ENCODE assay signal across 9 mouse cellular contexts in the genomic region with DNA sequence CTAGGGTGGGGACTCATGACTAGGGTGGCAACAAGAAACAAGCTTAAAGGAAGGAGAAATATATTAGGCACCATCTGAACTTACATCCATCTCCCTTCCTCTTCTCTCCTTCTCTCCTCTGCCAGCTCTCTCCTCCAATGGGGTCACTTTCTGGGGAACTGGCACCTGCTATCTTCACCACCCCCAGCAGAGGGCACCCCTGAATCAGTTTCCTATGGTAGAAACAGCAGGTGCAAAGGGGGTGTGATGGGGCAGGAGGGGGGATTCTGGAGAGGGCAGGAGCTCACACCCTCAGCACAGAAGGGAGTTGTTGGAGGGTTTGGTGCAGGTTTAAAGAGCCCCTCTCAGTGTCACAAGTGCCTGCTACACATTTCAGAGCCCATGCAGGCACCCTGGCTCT. TPM values are rescaled to one million over a fixed set of nuclear protein-coding genes. Genes with fewer than 3 reads are reported as not detected.
DNase-seq lines count a peak whose midpoint lies in the region; ATAC-seq and TF ChIP-seq lines count a peak whose summit lies in the region.
"Had no signal": no experiment of that assay in that cellular context is flagged by ENCODE, and none has a peak within 500 bp of the region (broad histone marks: within the 10 kb centered on the region; RNA-seq: fewer than 3 reads in every experiment).

No protein-coding gene starts in this region.

- H3K9me3 ChIP-seq in forebrain, postnatal 0 days (ENCODE audit: low read length): no peaks in the 10 kb centered on the region
- H3K9me3 ChIP-seq in forebrain, embryonic 13.5 days (replicated peaks): no peaks in the 10 kb centered on the region
- no peaks in the 10 kb centered on the region for H3K9me3 ChIP-seq in midbrain, embryonic 11.5 days (ENCODE audit: control insufficient read depth, low read length)
- no peaks in the 10 kb centered on the region for H3K9me3 ChIP-seq in midbrain, embryonic 16.5 days (replicated peaks; ENCODE audit: control insufficient read depth, low read length, poor library complexity, severe bottlenecking)

- peaks cover 6% of the 10 kb centered on the region; the same call in 1 of the 2 replicates for H3K4me1 ChIP-seq in forebrain, postnatal 0 days (ENCODE audit: insufficient read depth)
- H3K4me1 ChIP-seq in forebrain, embryonic 13.5 days: peaks cover 25% of the 10 kb centered on the region
- peaks cover 22% of the 10 kb centered on the region for H3K4me1 ChIP-seq in midbrain, embryonic 11.5 days (ENCODE audit: control insufficient read depth, insufficient read depth, low read length)
- peaks cover 18% of the 10 kb centered on the region for H3K4me1 ChIP-seq in midbrain, embryonic 16.5 days (ENCODE audit: control insufficient read depth, insufficient read depth, low read length)

- DNase-seq in forebrain, postnatal 0 days: peak; percentile 29
- DNase-seq in midbrain, embryonic 11.5 days (ENCODE audit: low spot score, missing footprints): peak; percentile 88
- DNase-seq in adrenal gland, postnatal 25 days: peak; percentile 37
- peak; percentile 38 for DNase-seq in kidney, postnatal 14 days
- DNase-seq in natural killer cell, adult 2 months (ENCODE audit: low spot score in 2 of 2): peak; percentile 50 to 62
- peak; percentile 69 to 72 for DNase-seq in thymus, postnatal 36 days

- no peak overlapping the region for H3K4me2 ChIP-seq in forebrain, postnatal 0 days (ENCODE audit: low read depth)
- H3K4me2 ChIP-seq in forebrain, embryonic 13.5 days: no peak overlapping the region
- H3K4me2 ChIP-seq in midbrain, embryonic 11.5 days: no peak overlapping the region
- H3K4me2 ChIP-seq in midbrain, embryonic 16.5 days (ENCODE audit: low read length): no peak overlapping the region

- H3K9ac ChIP-seq in forebrain, postnatal 0 days: no peak overlapping the region
- H3K9ac ChIP-seq in forebrain, embryonic 13.5 days: no peak overlapping the region
- H3K9ac ChIP-seq in midbrain, embryonic 11.5 days (ENCODE audit: low read length): no peak overlapping the region
- no peak overlapping the region for H3K9ac ChIP-seq in midbrain, embryonic 16.5 days (ENCODE audit: low read depth, low read length)

- H3K27ac ChIP-seq in forebrain, postnatal 0 days (ENCODE audit: low read depth, low read length): no peak overlapping the region
- H3K27ac ChIP-seq in forebrain, embryonic 13.5 days: no peak overlapping the region
- no peak overlapping the region for H3K27ac ChIP-seq in midbrain, embryonic 11.5 days (ENCODE audit: low read depth, low read length)
- no peak overlapping the region for H3K27ac ChIP-seq in midbrain, embryonic 16.5 days (ENCODE audit: low read length)

- ATAC-seq in forebrain, postnatal 0 days: no peak
- no peak for ATAC-seq in forebrain, embryonic 13.5 days
- ATAC-seq in midbrain, embryonic 11.5 days (ENCODE audit: low FRiP score): no peak
- ATAC-seq in midbrain, embryonic 16.5 days: no peak

- H3K4me3 ChIP-seq in forebrain, postnatal 0 days (ENCODE audit: low read depth, low read length): no peak overlapping the region
- H3K4me3 ChIP-seq in forebrain, embryonic 13.5 days: no peak overlapping the region
- no peak overlapping the region for H3K4me3 ChIP-seq in midbrain, embryonic 11.5 days (ENCODE audit: low read depth, low read length)
- no peak overlapping the region for H3K4me3 ChIP-seq in midbrain, embryonic 16.5 days (ENCODE audit: low read depth, low read length)
- H3K4me3 ChIP-seq: myocyte had no signal

- H3K36me3 ChIP-seq in forebrain, postnatal 0 days (ENCODE audit: insufficient read depth): no peaks in the 10 kb centered on the region
- H3K36me3 ChIP-seq in forebrain, embryonic 13.5 days (ENCODE audit: poor library complexity, severe bottlenecking): no peaks in the 10 kb centered on the region
- no peaks in the 10 kb centered on the region for H3K36me3 ChIP-seq in midbrain, embryonic 11.5 days (ENCODE audit: control insufficient read depth, insufficient read depth, low read length)
- no peaks in the 10 kb centered on the region for H3K36me3 ChIP-seq in midbrain, embryonic 16.5 days (ENCODE audit: control insufficient read depth, insufficient read depth, low read length)

- TF ChIP-seq CTCF in forebrain, postnatal 0 days (IDR thresholded peaks at IDR 0.05; ENCODE audit: low read depth): peak; percentile 51

- no peaks in the 10 kb centered on the region for H3K27me3 ChIP-seq in forebrain, postnatal 0 days (ENCODE audit: insufficient read depth, low read length)
- no peaks in the 10 kb centered on the region for H3K27me3 ChIP-seq in forebrain, embryonic 13.5 days
- H3K27me3 ChIP-seq in midbrain, embryonic 11.5 days (ENCODE audit: control insufficient read depth, insufficient read depth, low read length): no peaks in the 10 kb centered on the region
- no peaks in the 10 kb centered on the region for H3K27me3 ChIP-seq in midbrain, embryonic 16.5 days (ENCODE audit: control insufficient read depth, insufficient read depth, low read depth, low read length)

RNA-seq across cellular contexts. Expression of gene Trp53rka, which starts 3.1 kb away (rescaled TPM):
- total RNA-seq in forebrain, postnatal 0 days (2014; rRNA removed): 44.0 and 54.6 TPM in 2 replicates
- 31.8 and 36.8 TPM in 2 replicates for polyA plus RNA-seq in forebrain, postnatal 0 days (2015; fragmentation: Nextera tagmentation; extraction: Ambion mirVana)
- 41.3 and 47.0 TPM in 2 replicates for polyA plus RNA-seq in forebrain, embryonic 13.5 days (2015; fragmentation: Nextera tagmentation; extraction: Ambion mirVana)
- polyA plus RNA-seq in midbrain, embryonic 11.5 days (2014; fragmentation: Nextera tagmentation; extraction: Ambion mirVana): 46.2 and 49.3 TPM in 2 replicates
- polyA plus RNA-seq in midbrain, embryonic 16.5 days (2015; fragmentation: Nextera tagmentation; extraction: Ambion mirVana): 39.4 and 41.7 TPM in 2 replicates
- total RNA-seq in adrenal gland, postnatal 25 days (2021): 15.4 and 16.1 TPM in 2 replicates

RNA-seq across cellular contexts. Expression of gene Slc2a10, which starts 7.3 kb away (rescaled TPM):
- 0.62 and 2.1 TPM in 2 replicates for total RNA-seq in forebrain, postnatal 0 days (2014; rRNA removed)
- polyA plus RNA-seq in forebrain, postnatal 0 days (2015; fragmentation: Nextera tagmentation; extraction: Ambion mirVana): 0.84 and 2.1 TPM in 2 replicates
- 2.7 and 2.8 TPM in 2 replicates for polyA plus RNA-seq in forebrain, embryonic 13.5 days (2015; fragmentation: Nextera tagmentation; extraction: Ambion mirVana)
- polyA plus RNA-seq in midbrain, embryonic 11.5 days (2014; fragmentation: Nextera tagmentation; extraction: Ambion mirVana): 2.8 TPM in 2 replicates
- polyA plus RNA-seq in midbrain, embryonic 16.5 days (2015; fragmentation: Nextera tagmentation; extraction: Ambion mirVana): 1.7 and 1.9 TPM in 2 replicates
- 0.43 and 0.82 TPM in 2 replicates for total RNA-seq in adrenal gland, postnatal 25 days (2021)

RNA-seq across cellular contexts. Expression of gene Slc13a3, which starts 23.2 kb away (rescaled TPM):
- total RNA-seq in forebrain, postnatal 0 days (2014; rRNA removed): 12.7 and 24.3 TPM in 2 replicates
- polyA plus RNA-seq in forebrain, postnatal 0 days (2015; fragmentation: Nextera tagmentation; extraction: Ambion mirVana): 14.4 and 18.0 TPM in 2 replicates
- 2.8 and 3.1 TPM in 2 replicates for polyA plus RNA-seq in forebrain, embryonic 13.5 days (2015; fragmentation: Nextera tagmentation; extraction: Ambion mirVana)
- 1.4 and 2.1 TPM in 2 replicates for polyA plus RNA-seq in midbrain, embryonic 11.5 days (2014; fragmentation: Nextera tagmentation; extraction: Ambion mirVana)
- polyA plus RNA-seq in midbrain, embryonic 16.5 days (2015; fragmentation: Nextera tagmentation; extraction: Ambion mirVana): 8.4 and 10.6 TPM in 2 replicates
- total RNA-seq in adrenal gland, postnatal 25 days (2021): 0.58 and 1.5 TPM in 2 replicates

Comparison
In these comparisons a context has a peak if more than half of its experiments do, and no peak if none do; other contexts are left out.
1. DNase-seq: peak in every context shown above with its lines; median percentile 88 in midbrain, embryonic 11.5 days; 70 in thymus, postnatal 36 days; 56 in natural killer cell, adult 2 months; 38 in kidney, postnatal 14 days; 37 in adrenal gland, postnatal 25 days; 29 in forebrain, postnatal 0 days.